Mouse (Mus musculus) forebrain, embryonic 13.5 days (tissue): Measurements from ENCODE around the gene Klk1b8. TPM values are rescaled to one million over a fixed set of nuclear protein-coding genes. Genes with fewer than 3 reads are reported as not detected.
"Not testable (repeated sequence)": the region's sequence is repeated elsewhere in the genome, so short reads cannot be mapped to it uniquely, and the experiment has no call there.

Experiments
- ATAC-seq: fragments of 200-750 bp; cut with Nextera tagmentation; 2 replicates; pipeline ENCODE4 v1.8.0; 2017
- H3K27ac ChIP-seq: fragments of 300-500 bp; sonication (generic); 2 replicates; pipeline ENCODE4 v1.5.1; 2015; ENCODE audit warnings: inconsistent platforms, mild to moderate bottlenecking, moderate library complexity
- H3K27me3 ChIP-seq: fragments of 300-500 bp; sonication (generic); 2 replicates; pipeline ENCODE4 v1.6.1; 2015; ENCODE audit warnings: mild to moderate bottlenecking, inconsistent platforms
- H3K36me3 ChIP-seq: fragments of 300-500 bp; sonication (generic); 2 replicates; pipeline ENCODE4 v1.6.1; 2015; ENCODE audit warnings: mild to moderate bottlenecking, inconsistent platforms; ENCODE audit not compliant: poor library complexity, severe bottlenecking
- H3K4me1 ChIP-seq: fragments of 300-500 bp; sonication (generic); 2 replicates; pipeline ENCODE4 v1.6.1; 2015; ENCODE audit warnings: inconsistent platforms
- H3K4me2 ChIP-seq: fragments of 300-500 bp; sonication (generic); 2 replicates; pipeline ENCODE4 v1.6.1; 2015; ENCODE audit warnings: inconsistent platforms, mild to moderate bottlenecking, moderate library complexity
- H3K4me3 ChIP-seq: fragments of 300-500 bp; sonication (generic); 2 replicates; pipeline ENCODE4 v1.5.1; 2015; ENCODE audit warnings: mild to moderate bottlenecking, inconsistent platforms
- H3K9ac ChIP-seq: fragments of 300-500 bp; sonication (generic); 2 replicates; pipeline ENCODE4 v1.6.1; 2015; ENCODE audit warnings: mild to moderate bottlenecking, inconsistent platforms
- H3K9me3 ChIP-seq: fragments of 300-500 bp; sonication (generic); replicated peaks from 2 replicates; pipeline ENCODE4 v1.6.1; 2016; ENCODE audit warnings: inconsistent platforms
- WGBS: fragments of 180-500 bp; shearing (Covaris S2); methylation state at CpG from one replicate; pipeline ENCODE4 v1.1.7; 2015; 5-methylcytosine and 5-hydroxymethylcytosine counted together
- polyA plus RNA-seq: library from polyadenylated mRNA; unstranded; fragments of >200 nt; fragmentation: Nextera tagmentation; extraction: Ambion mirVana; gene quantifications from 2 replicates; pipeline ENCODE4 v1.2.1, GENCODE M21; 2015

Klk1b8 gene
- polyA plus RNA-seq, 1 experiment from 2014 or later = not detected

- no peak overlapping the region for H3K9ac ChIP-seq
Observed at GRCm38 (mm10) chr7:43936551-43936950, 13.9 kb upstream of the Klk1b8 start.

GRCm38 (mm10) chr7:43942293-43942692 is 8.2 kb upstream of the Klk1b8 start:
- not testable (repeated sequence) for H3K27me3 ChIP-seq, H3K36me3 ChIP-seq, H3K9me3 ChIP-seq, H3K4me3 ChIP-seq, H3K9ac ChIP-seq, H3K4me1 ChIP-seq, ATAC-seq, H3K27ac ChIP-seq, H3K4me2 ChIP-seq
- 67% methylated on average over 3 of the region's 3 CpGs for WGBS

More at GRCm38 (mm10) chr7:43936551-43936950, 13.9 kb upstream of the Klk1b8 start:
- no peak overlapping the region for H3K4me2 ChIP-seq
- 88% methylated on average over 14 of the region's 14 CpGs for WGBS
- no peak overlapping the region for H3K4me3 ChIP-seq
- no peaks in the 10 kb centered on the region for H3K27me3 ChIP-seq
- no peaks in the 10 kb centered on the region for H3K36me3 ChIP-seq
- ATAC-seq = no peak
- H3K4me1 ChIP-seq = no peaks in the 10 kb centered on the region
- no peaks in the 10 kb centered on the region for H3K9me3 ChIP-seq
- no peak overlapping the region for H3K27ac ChIP-seq

DNA sequence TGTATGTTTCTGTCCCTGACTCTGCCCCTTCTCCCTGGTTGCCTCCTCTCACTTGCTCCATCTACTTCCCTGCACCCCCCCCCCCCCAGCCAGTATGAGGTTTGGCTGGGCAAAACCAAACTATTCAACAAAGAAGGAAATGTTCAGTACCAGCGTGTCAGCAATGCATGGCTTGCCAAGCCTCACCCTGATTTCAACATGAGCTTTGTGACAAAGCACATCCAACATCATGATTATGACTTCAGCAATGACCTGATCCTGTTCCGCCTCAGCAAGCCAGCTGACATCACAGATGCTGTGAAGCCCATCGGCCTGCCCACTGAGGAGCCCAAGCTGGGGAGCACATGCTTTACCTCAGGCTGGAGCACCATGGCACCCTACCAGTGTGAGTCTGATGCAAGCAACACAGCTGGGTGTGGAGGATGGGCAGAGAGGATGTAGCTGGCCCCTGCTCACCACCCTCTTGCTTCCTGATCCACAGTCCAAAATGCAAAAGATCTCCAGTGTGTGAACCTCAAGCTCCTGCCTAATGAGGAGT is 5.7 kb upstream of the Klk1b8 start:
- Histone ChIP-seq H3K4me3 (no peak overlapping the region), H3K36me3 (no peaks in the 10 kb centered on the region), H3K4me2 (no peak overlapping the region), H3K9ac (no peak overlapping the region), H3K27ac (no peak overlapping the region), H3K27me3 (no peaks in the 10 kb centered on the region), H3K9me3 (no peaks in the 10 kb centered on the region), H3K4me1 (no peaks in the 10 kb centered on the region)
- no peak for ATAC-seq
- WGBS = 75% methylated on average over 3 of the region's 3 CpGs

DNA sequence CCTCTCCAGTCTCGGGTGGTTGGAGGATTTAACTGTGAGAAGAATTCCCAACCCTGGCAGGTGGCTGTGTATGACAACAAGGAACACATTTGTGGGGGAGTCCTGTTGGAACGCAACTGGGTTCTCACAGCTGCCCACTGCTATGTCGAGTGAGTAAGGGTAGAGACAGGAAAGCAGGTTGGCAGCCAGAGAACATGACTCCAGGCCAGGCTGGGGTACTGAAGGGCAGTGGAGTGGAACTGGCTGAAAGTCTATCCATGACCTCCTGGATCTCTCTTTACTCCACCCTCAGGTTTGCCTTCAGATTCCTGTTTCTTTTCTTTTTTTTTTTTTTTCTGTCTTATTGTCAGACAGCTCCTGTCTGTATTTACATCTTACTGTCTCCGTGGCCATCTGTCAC is 2.2 kb downstream of the Klk1b8 start:
- H3K4me3 ChIP-seq = no peak overlapping the region
- H3K4me2 ChIP-seq = no peak overlapping the region
- no peaks in the 10 kb centered on the region for H3K36me3 ChIP-seq
- H3K27ac ChIP-seq = no peak overlapping the region
- no peak for ATAC-seq
- 80% methylated on average over 4 of the region's 4 CpGs for WGBS
- no peaks in the 10 kb centered on the region for H3K27me3 ChIP-seq
- no peak overlapping the region for H3K9ac ChIP-seq
- no peaks in the 10 kb centered on the region for H3K9me3 ChIP-seq
- H3K4me1 ChIP-seq = no peaks in the 10 kb centered on the region

DNA sequence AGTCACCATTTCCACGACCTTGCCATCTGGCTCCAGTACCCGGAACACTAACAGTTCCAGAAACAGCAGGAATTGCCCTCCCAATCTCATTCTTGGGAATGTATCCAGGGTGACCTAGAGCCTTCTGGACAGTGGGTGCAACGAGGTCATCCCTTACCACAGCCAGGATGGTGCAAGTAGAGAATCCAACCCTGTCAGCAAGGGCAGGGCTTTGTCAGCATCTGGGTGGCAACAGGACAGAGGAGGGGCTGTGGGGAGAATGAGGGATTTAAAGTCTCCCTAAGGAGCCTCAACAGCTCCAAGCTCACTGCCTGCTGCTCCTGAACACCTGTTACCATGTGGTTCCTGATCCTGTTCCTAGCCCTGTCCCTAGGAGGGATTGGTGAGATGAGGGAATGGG is 16.0 kb downstream of the Klk1b8 start, which contains the start of gene Klk1b1:
TSS of gene Klk1b1 (plus strand) at position 301 of the 400 bp plus-strand sequence.
- ATAC-seq = no peak
- Histone ChIP-seq H3K27me3 (no peaks in the 10 kb centered on the region), H3K4me1 (no peaks in the 10 kb centered on the region), H3K9ac (no peak within 1 kb of the TSS), H3K27ac (no peak within 1 kb of the TSS), H3K4me2 (no peak within 1 kb of the TSS), H3K4me3 (no peak within 1 kb of the TSS), H3K36me3 (no peaks in the 10 kb centered on the region), H3K9me3 (no peaks in the 10 kb centered on the region)
- 72% methylated on average over 3 of the region's 3 CpGs for WGBS

- H3K36me3 ChIP-seq = no peaks in the 10 kb centered on the region
- WGBS = 89% methylated on average over 3 of the region's 3 CpGs
- no peaks in the 10 kb centered on the region for H3K9me3 ChIP-seq
- H3K4me2 ChIP-seq = no peak overlapping the region
- no peak overlapping the region for H3K27ac ChIP-seq
- H3K4me3 ChIP-seq = no peak overlapping the region
- H3K27me3 ChIP-seq = no peaks in the 10 kb centered on the region
- no peak for ATAC-seq
- H3K9ac ChIP-seq = no peak overlapping the region
- H3K4me1 ChIP-seq = no peaks in the 10 kb centered on the region
Observed at GRCm38 (mm10) chr7:43967058-43967457, 16.6 kb downstream of the Klk1b8 start.

DNA sequence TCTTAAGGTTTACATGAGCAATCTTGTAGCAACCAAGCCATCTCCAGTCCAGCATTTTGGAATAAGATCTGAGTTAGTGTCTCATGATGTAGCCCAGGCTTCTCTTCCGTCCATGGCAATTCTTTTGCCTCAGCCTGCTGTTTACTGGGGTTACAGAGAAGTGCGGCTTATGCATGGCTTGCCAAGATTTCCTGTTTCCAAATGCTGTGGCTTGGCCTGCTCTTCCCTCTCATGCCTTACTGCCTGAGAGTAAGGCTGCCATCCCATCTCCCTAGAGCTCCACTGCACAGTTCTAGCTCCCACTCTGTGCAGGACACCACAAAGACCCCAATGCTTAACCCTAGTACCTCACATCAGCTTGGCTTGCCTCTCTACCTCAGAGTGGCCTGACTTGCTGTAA is 17.1 kb downstream of the Klk1b8 start:
- Histone ChIP-seq H3K4me3 (no peak overlapping the region), H3K36me3 (no peaks in the 10 kb centered on the region), H3K27me3 (no peaks in the 10 kb centered on the region), H3K9me3 (no peaks in the 10 kb centered on the region), H3K4me1 (no peaks in the 10 kb centered on the region), H3K27ac (no peak overlapping the region), H3K4me2 (no peak overlapping the region), H3K9ac (no peak overlapping the region)
- no peak for ATAC-seq
- 85% methylated on average over 2 of the region's 2 CpGs for WGBS

GRCm38 (mm10) chr7:43975761-43976160 is 25.3 kb downstream of the Klk1b8 start, which contains the start of gene Klk1b9:
TSS of gene Klk1b9 (plus strand) at chr7:43976061.
- not testable (repeated sequence) for H3K4me2 ChIP-seq, ATAC-seq, H3K27me3 ChIP-seq, H3K9ac ChIP-seq, H3K4me3 ChIP-seq, H3K9me3 ChIP-seq, H3K4me1 ChIP-seq, H3K36me3 ChIP-seq, H3K27ac ChIP-seq
- 84% methylated on average over 1 of the region's 1 CpGs for WGBS

DNA sequence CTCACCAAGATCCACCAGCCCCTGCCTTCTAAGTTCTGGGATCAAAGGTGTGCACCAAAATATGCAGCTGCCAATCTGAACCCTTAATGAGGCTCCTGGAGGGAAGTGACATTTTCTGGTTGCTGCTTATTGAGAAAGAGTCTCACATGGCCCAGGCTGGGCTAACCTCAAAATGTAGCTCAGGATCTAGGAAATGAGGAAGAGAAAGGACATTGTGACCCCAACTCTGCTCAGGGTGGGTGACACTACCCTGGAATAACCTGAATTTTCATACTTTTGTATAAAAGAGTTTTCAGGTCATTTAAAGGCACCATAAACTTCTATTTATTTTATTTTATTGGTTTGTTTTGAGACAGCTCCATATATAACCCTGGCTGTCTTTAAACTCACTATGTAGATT is 35.2 kb downstream of the Klk1b8 start:
- Histone ChIP-seq H3K36me3 (no peaks in the 10 kb centered on the region), H3K9me3 (no peaks in the 10 kb centered on the region), H3K9ac (no peak overlapping the region), H3K4me2 (no peak overlapping the region), H3K4me1 (no peaks in the 10 kb centered on the region), H3K4me3 (no peak overlapping the region), H3K27ac (no peak overlapping the region), H3K27me3 (no peaks in the 10 kb centered on the region)
- no peak for ATAC-seq

GRCm38 (mm10) chr7:43994821-43995220 is 44.4 kb downstream of the Klk1b8 start:
- not testable (repeated sequence) for H3K4me1 ChIP-seq, H3K4me3 ChIP-seq, H3K9ac ChIP-seq, H3K9me3 ChIP-seq, H3K36me3 ChIP-seq, H3K27me3 ChIP-seq, ATAC-seq, H3K4me2 ChIP-seq, H3K27ac ChIP-seq
- 69% methylated on average over 1 of the region's 1 CpGs for WGBS

DNA sequence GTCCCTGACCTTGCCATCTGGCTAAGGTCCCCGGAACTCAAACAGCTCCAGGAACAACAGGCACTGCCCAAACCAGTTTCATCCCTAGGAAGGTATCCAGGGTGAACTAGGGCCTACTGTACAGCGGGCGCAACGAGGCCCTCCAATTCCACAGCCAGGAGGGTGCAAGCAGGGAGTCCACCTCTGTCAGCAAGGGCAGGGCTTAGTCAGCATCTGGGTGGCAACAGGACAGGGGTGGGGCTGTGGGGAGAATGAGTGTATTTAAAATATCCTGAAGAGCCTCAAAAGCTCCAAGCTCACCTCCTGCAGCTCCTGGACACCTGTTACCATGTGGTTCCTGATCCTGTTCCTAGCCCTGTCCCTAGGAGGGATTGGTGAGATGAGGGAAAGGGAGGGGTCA is 45.1 kb downstream of the Klk1b8 start, which contains the start of gene Klk1b11:
TSS of gene Klk1b11 (plus strand) at position 301 of the 400 bp plus-strand sequence.
- not testable (repeated sequence) for H3K4me2 ChIP-seq
- 87% methylated on average over 4 of the region's 4 CpGs for WGBS

More for the DNA sequence above, 45.1 kb downstream of the Klk1b8 start, which contains the start of gene Klk1b11:
- not testable (repeated sequence) for H3K9me3 ChIP-seq, ATAC-seq, H3K36me3 ChIP-seq, H3K9ac ChIP-seq, H3K27ac ChIP-seq, H3K4me1 ChIP-seq, H3K27me3 ChIP-seq, H3K4me3 ChIP-seq
